11 mouse cellular contexts compared by ENCODE assay signal in the genomic region with DNA sequence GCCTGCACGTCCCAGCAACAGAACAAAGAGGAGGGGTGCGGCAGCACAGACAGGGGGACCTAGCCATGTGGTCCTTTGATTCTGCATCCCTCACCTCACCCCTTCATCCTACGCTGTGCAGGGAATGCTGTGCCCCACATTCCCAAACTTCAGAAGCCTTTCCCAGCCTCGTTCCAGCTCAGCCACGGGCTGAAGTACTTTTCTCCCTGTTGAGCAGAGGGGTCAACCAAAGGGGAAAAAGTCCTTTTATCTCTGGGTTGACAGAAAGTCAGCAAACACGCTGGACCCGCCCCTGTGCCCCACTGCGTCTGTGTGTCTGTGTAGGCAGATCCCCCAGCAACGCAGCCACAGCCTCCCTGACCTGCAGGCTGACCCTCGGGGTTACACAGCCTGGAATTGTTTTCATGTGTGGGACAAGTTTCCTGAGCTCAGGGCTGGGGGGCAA. TPM values are rescaled to one million over a fixed set of nuclear protein-coding genes. Genes with fewer than 3 reads are reported as not detected.
DNase-seq lines count a peak whose midpoint lies in the region; ATAC-seq lines count a peak whose summit lies in the region.
"Had no signal": no experiment of that assay in that cellular context is flagged by ENCODE, and none has a peak within 500 bp of the region (broad histone marks: within the 10 kb centered on the region; RNA-seq: fewer than 3 reads in every experiment).

No protein-coding gene starts in this region.

- H3K36me3 ChIP-seq in kidney, embryonic 15.5 days, result 0 out of 2 replicates have a peak, but pooled peaks cover 3% of the 10 kb centered on the region
- H3K36me3 ChIP-seq in neural tube, embryonic 11.5 days (ENCODE audit: control insufficient read depth, insufficient read depth, low read length), result no peaks in the 10 kb centered on the region

- peak; percentile 53; the same call in 1 of the 2 replicates for ATAC-seq in kidney, embryonic 15.5 days (replicated peaks; ENCODE audit: low FRiP score)
- peak; percentile 72; the same call in 1 of the 2 replicates for ATAC-seq in neural tube, embryonic 11.5 days (ENCODE audit: insufficient read depth, low FRiP score, low TSS enrichment)

- peak overlapping the region; percentile 37 for H3K4me2 ChIP-seq in kidney, embryonic 15.5 days
- peak overlapping the region; percentile 8; the same call in 1 of the 2 replicates for H3K4me2 ChIP-seq in neural tube, embryonic 11.5 days (ENCODE audit: low read depth)

- H3K9me3 ChIP-seq in kidney, embryonic 15.5 days (replicated peaks), result no peaks in the 10 kb centered on the region
- no peaks in the 10 kb centered on the region for H3K9me3 ChIP-seq in neural tube, embryonic 11.5 days (ENCODE audit: control insufficient read depth, low read length)

- no peak overlapping the region for H3K4me3 ChIP-seq in kidney, embryonic 15.5 days (replicated peaks)
- no peak overlapping the region for H3K4me3 ChIP-seq in neural tube, embryonic 11.5 days (ENCODE audit: low read depth, low read length)
- H3K4me3 ChIP-seq: erythroblast, embryonic 14.5 days; megakaryocyte, embryonic 14.5 days had no signal

- peaks cover 55% of the 10 kb centered on the region for H3K4me1 ChIP-seq in kidney, embryonic 15.5 days
- peaks cover 29% of the 10 kb centered on the region for H3K4me1 ChIP-seq in neural tube, embryonic 11.5 days (ENCODE audit: control insufficient read depth, insufficient read depth, low read length)
- H3K4me1 ChIP-seq: megakaryocyte, embryonic 14.5 days had no signal

- 0 out of 2 replicates have a peak overlapping the region, but pooled peaks have one; percentile 2 for H3K9ac ChIP-seq in kidney, embryonic 15.5 days
- H3K9ac ChIP-seq in neural tube, embryonic 11.5 days (ENCODE audit: low read length), result peak overlapping the region; percentile 20; the same call in 1 of the 2 replicates

- WGBS in kidney, embryonic 15.5 days, result 6% methylated on average over 10 of the region's 10 CpGs
- WGBS in neural tube, embryonic 11.5 days, result 4% methylated on average over 10 of the region's 10 CpGs

- H3K27me3 ChIP-seq in kidney, embryonic 15.5 days, result no peaks in the 10 kb centered on the region
- H3K27me3 ChIP-seq in neural tube, embryonic 11.5 days (ENCODE audit: control insufficient read depth, insufficient read depth, low read length), result no peaks in the 10 kb centered on the region

- H3K27ac ChIP-seq in kidney, embryonic 15.5 days, result peak overlapping the region; percentile 69
- H3K27ac ChIP-seq in neural tube, embryonic 11.5 days (ENCODE audit: low read depth, low read length), result peak overlapping the region; percentile 49

- no peak for DNase-seq in kidney, postnatal 14 days
- DNase-seq in embryo, embryonic 10.5 days (ENCODE audit: low spot score), result peak; percentile 90
- DNase-seq in forelimb bud, embryonic 11.5 days (ENCODE audit: low read depth, low spot score), result peak; percentile 62
- peak; percentile 80 for DNase-seq in neural tube, embryonic 11.5 days (ENCODE audit: low spot score)
- DNase-seq in testis, postnatal 10 days (ENCODE audit: low spot score), result no peak
- DNase-seq in adrenal gland, postnatal 14 days, result no peak
- DNase-seq: right cerebral cortex, postnatal 4 days had no signal

RNA-seq across cellular contexts. Expression of a gene that starts 18.9 kb away (rescaled TPM):
- 3.6 and 4.3 TPM in 2 replicates for polyA plus RNA-seq in kidney, embryonic 15.5 days (2015; fragmentation: Nextera tagmentation; extraction: Ambion mirVana)
- polyA plus RNA-seq in neural tube, embryonic 11.5 days (2014; fragmentation: Nextera tagmentation; extraction: Ambion mirVana), result 2.8 and 4.2 TPM in 2 replicates
- total RNA-seq in adrenal gland, postnatal 14 days (2021), result 2.9 and 4.4 TPM in 2 replicates
- total RNA-seq: MEL had no signal

Comparison
In these comparisons a context has a peak if more than half of its experiments do, and no peak if none do; other contexts are left out.
1. DNase-seq: peak in embryo, embryonic 10.5 days (single experiment), forelimb bud, embryonic 11.5 days (single experiment) and neural tube, embryonic 11.5 days (single experiment); none in kidney, postnatal 14 days (single experiment), testis, postnatal 10 days (single experiment) and adrenal gland, postnatal 14 days (single experiment).